8 mouse cellular contexts compared by ENCODE assay signal in the genomic region with DNA sequence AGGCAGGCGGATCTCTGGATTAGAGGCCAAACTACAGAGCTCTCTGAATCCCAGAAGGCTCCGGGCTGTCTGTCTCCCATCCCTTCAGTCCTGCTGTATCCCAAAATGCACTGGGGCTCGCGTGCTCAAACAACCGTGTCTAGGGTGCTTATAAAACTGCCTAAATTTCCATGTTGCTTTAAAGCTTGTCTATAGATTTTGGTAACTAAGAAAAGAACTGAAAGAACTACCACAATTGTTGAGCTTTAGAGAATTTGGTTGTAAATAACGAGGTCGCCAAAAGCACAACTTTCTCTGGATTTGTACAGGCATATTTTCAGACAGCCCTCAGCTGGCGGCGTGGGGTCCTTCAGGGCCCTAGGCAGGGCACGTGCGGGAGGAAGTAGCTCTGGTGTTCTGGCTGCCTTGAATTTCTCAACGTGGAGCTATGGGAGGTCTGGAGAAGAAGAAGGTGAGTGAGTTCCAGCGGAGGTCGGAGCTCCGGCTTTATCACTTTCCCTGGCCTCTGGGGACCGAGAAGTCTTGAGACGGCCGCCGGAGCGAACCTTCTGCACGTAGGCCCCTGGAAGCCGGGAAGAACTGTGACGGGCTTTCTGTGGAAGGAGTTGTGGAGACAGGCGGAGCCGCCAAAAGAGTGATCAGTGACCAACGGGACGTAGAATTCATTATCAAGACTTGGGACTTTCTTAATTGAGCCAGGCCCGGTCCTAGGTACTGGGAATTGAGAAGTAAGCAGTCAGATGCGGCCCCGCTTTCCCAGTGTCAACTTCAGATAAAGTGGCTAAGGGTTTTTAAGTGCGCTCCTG. TPM values are rescaled to one million over a fixed set of nuclear protein-coding genes. Genes with fewer than 3 reads are reported as not detected.
A peak's percentile ranks its signal among the peaks of the same experiment; 100 is the strongest.
DNase-seq lines count a peak whose midpoint lies in the region; ATAC-seq and TF ChIP-seq lines count a peak whose summit lies in the region.

A gene (plus strand): TSS at position 366 of the 806 bp plus-strand sequence.

- H3K4me3 ChIP-seq in cortical plate, adult 2 months (ENCODE audit: insufficient read depth, low read length): peak within 1 kb of the TSS; percentile 63
- H3K4me3 ChIP-seq in megakaryocyte, embryonic 14.5 days (replicated peaks): peak within 1 kb of the TSS; percentile 93

- TF ChIP-seq POLR2A in cortical plate, adult 2 months (IDR thresholded peaks at IDR 0.05; ENCODE audit: extremely low read depth, insufficient read depth, low read length): no peak

- peak; percentile 83 for ATAC-seq in activated CD4-positive, CD25-positive, alpha-beta regulatory T cell, adult 4 months

- no peak within 1 kb of the TSS for H3K27ac ChIP-seq in cortical plate, adult 2 months (ENCODE audit: insufficient read depth, low read length)

- H3K27me3 ChIP-seq in megakaryocyte, embryonic 14.5 days (replicated peaks): peaks cover 3% of the 10 kb centered on the region

- no peaks in the 10 kb centered on the region for H3K9me3 ChIP-seq in megakaryocyte, embryonic 14.5 days

- DNase-seq in gastrocnemius, adult 8-10 months (ENCODE audit: low spot score in 2 of 2): peak; percentile 74 to 76
- peak; percentile 97 for DNase-seq in hindlimb bud, embryonic 11.5 days (ENCODE audit: extremely low spot score, low read depth, low spot score)
- DNase-seq in left cerebral cortex, adult 8-10 months (ENCODE audit: low spot score in 2 of 2): peak; percentile 74 to 77
- peak; percentile 83 to 84 for DNase-seq in right cerebral cortex, postnatal 10 days (ENCODE audit: low spot score in 2 of 2)
- DNase-seq in urinary bladder, postnatal 4 days (ENCODE audit: low spot score in 2 of 2): peak; percentile 71 to 72

- H3K36me3 ChIP-seq in megakaryocyte, embryonic 14.5 days (replicated peaks; ENCODE audit: low read length): peaks cover 25% of the 10 kb centered on the region

- peaks cover 3% of the 10 kb centered on the region; the same call in 1 of the 2 replicates for H3K4me1 ChIP-seq in cortical plate, adult 2 months (ENCODE audit: control insufficient read depth, insufficient read depth, low read length)
- peaks cover 64% of the 10 kb centered on the region for H3K4me1 ChIP-seq in megakaryocyte, embryonic 14.5 days

- no peak for TF ChIP-seq CTCF in cortical plate, adult 2 months (IDR thresholded peaks at IDR 0.05; ENCODE audit: extremely low read depth, insufficient read depth, low read length)

RNA-seq across cellular contexts. Expression of the gene that starts here (rescaled TPM):
- polyA plus RNA-seq in activated CD4-positive, CD25-positive, alpha-beta regulatory T cell, adult 4 months (2017; shearing (Covaris generic)): 10 to 100 TPM; 45.6 to 74.8 TPM
- polyA plus RNA-seq in cortical plate, adult 2 months (2012; rRNA removed): 34.4 and 34.6 TPM in 2 replicates
- 10 to 100 TPM; 25.1 to 33.5 (median 29.8) TPM for total RNA-seq in gastrocnemius, adult 8-10 months (2022)
- total RNA-seq in left cerebral cortex, adult 8-10 months (2022): 10 to 100 TPM; 38.5 to 47.9 (median 41.2) TPM
- 8.1 and 39.9 TPM in 2 replicates for polyA plus RNA-seq in megakaryocyte, embryonic 14.5 days (2012; ENCODE audit: insufficient read depth, low replicate concordance)
